Mouse (Mus musculus) hematopoietic stem cell, adult 5-6 weeks (primary cell): ENCODE data around the gene Pde4d. TPM values are rescaled to one million over a fixed set of nuclear protein-coding genes. Genes with fewer than 3 reads are reported as not detected.

Experiments
- ATAC-seq, 2 experiments: fragments of 125-278 bp in 1 of 2; replicated peaks in 1 of 2; 2 replicates each; pipeline ENCODE4 v1.8.0; 2016 to 2017; ENCODE audit warnings: inconsistent platforms in 2 of 2, mild to moderate bottlenecking in 2 of 2, moderate number of reproducible peaks in 2 of 2, low read depth in 1 of 2, moderate TSS enrichment in 1 of 2; ENCODE audit not compliant: low FRiP score in 2 of 2, poor library complexity in 2 of 2, severe bottlenecking in 2 of 2, insufficient read depth in 1 of 2, low TSS enrichment in 1 of 2
- total RNA-seq: library from RNA; stranded (forward); fragments of 172-1452, 232-1000 nt; gene quantifications from 2 replicates; pipeline ENCODE4 v1.2.3, GENCODE M21; 2017

Gene Pde4d
- total RNA-seq, 1 experiment from 2014 or later = 29.6 TPM

DNA sequence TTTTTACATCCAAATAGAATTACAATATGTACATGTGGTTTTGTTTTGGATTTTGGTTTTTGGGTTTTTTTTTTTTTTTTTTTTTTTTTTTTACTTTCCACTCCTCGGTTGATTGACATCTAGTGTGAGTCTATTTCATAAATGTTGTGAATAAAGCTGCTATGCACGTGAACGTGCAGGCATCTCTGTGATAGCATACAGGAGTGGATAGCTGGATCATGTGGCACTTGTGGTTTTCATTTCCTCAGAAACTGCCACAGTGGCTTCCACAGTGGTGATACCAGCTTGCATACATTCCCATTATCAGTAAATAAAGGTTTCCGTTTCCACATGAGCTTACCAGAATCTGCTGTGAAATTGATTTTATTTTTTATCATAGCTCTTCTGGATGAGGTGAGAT is 506.3 kb downstream of the Pde4d start:
- ATAC-seq = peak; percentile 100

DNA sequence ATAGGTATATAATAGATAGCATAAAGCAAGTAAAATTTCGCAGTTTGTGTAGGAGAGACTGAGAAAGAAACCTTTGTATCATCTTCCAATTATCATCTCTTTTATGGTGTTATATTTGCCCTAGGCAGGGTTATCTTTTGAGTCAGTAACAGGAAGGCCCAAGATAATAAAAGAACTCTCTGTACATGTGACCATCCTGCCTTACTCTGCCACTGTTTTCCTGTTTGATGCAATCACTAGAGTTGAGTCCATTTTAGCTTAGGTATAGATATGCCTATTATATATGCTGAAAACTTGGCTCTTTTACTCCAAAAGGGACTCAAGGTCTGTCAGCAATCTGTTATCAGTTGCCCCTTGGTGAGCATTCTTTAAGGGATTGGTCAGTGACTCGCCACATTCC is 514.3 kb downstream of the Pde4d start:
- ATAC-seq = no peak

GRCm38 (mm10) chr13:108981144-108981543 is 531.4 kb downstream of the Pde4d start:
- no peak for ATAC-seq

DNA sequence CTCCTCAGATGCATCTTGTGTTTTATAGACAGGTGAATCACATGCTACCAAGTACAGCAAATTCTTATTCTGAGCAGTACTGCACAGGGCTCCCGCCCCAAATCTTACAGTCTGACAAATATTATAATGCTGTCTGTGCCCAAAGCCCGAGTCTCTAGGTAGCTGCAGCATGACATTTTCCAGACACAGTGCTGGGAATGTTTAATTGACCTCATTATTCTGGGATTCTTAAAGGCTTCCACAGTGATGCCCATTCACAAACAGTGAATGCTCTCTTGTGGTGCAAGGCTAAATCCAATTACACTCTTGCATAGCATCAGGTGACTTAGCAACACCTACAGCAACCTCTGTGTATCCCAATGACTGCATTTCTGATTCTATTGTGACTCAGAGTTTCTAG is 549.0 kb downstream of the Pde4d start:
- no peak for ATAC-seq

DNA sequence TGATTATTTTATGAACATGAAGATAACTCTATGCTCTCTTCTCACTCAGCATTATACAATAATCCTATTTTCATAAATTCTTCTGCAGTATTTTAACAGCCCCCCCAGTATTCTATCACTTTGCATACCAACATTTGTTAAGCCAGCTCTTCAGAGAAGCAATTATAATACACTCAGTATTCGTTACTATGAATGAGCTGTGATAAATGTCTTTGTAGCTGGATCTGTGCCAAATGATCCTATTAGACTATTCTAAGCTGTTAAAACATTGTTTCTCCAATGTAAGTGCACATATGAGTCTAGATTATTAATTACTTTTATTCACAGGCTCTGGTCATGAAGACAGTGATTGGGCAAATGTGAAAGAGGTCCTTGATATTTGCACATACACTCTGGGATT is 575.0 kb downstream of the Pde4d start:
- no peak for ATAC-seq

GRCm38 (mm10) chr13:109047126-109047525 is 597.4 kb downstream of the Pde4d start:
- ATAC-seq = no peak

GRCm38 (mm10) chr13:109052805-109053204 is 603.1 kb downstream of the Pde4d start:
- no peak for ATAC-seq

GRCm38 (mm10) chr13:109053242-109054018 is 603.7 kb downstream of the Pde4d start:
- no peak for ATAC-seq

- ATAC-seq = no peak
Measured at GRCm38 (mm10) chr13:109058045-109058444, 608.3 kb downstream of the Pde4d start.

- no peak for ATAC-seq
Measured at GRCm38 (mm10) chr13:109066581-109067159, 616.9 kb downstream of the Pde4d start.

- ATAC-seq = no peak
Measured at GRCm38 (mm10) chr13:109068258-109069219, 618.8 kb downstream of the Pde4d start.

- ATAC-seq = no peak
Measured at GRCm38 (mm10) chr13:109073371-109073770, 623.6 kb downstream of the Pde4d start.

GRCm38 (mm10) chr13:109074078-109074477 is 624.3 kb downstream of the Pde4d start:
- no peak for ATAC-seq

DNA sequence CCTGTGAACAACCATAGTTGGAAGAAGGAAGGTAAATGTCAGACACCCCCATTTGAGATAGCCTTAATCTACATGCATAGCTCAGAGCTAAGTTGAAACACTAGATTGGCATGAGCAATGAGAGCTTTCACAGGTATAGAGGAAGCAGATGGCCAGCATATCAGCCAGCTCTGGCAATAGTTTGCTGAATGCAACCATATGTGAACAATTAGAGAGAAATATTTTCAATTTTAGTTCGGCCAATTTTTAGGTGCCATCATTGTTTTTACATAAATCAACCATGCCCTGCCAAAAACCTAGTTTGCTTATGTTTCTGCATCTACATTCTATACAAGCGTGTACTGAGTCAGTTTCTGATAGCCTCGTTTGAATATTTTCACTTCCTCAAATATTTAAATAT is 642.9 kb downstream of the Pde4d start:
- no peak for ATAC-seq

DNA sequence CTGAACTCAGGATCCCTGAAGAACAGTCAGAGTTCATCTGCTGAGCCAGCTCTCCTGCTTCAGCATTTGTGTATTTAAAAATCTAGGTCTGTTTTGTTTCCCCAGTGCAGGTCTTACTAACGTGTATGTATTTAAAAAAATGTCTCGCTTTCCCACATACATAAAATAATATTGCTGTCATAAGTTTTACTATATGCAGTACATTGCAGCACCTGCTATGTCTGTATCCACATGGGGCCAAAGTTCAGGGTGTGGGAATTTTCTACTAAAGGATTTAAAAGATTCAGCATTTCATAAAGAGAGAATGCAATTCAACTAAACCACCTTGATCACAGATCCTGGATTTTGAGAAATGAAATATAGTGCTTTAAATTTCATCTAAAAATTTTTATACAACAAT is 646.9 kb downstream of the Pde4d start:
- ATAC-seq = no peak

- ATAC-seq = peak; percentile 74 to 80
Measured at GRCm38 (mm10) chr13:109116004-109116341, 666.2 kb downstream of the Pde4d start.

- ATAC-seq = peak; percentile 29 to 49; a peak in 2 of 4 replicates
Measured at GRCm38 (mm10) chr13:109116342-109117201, 666.8 kb downstream of the Pde4d start.
